Mouse (Mus musculus) bone marrow, adult 2 months (tissue): ENCODE data around the gene Smco3.

Source experiments
- CTCF ChIP-seq: fragments of 200-500 bp; IDR thresholded peaks from 2 replicates; pipeline ENCODE4 v1.5.1; 2011; ENCODE audit warnings: low read length, control low read depth; ENCODE audit not compliant: control insufficient read depth, insufficient read depth
- POLR2A ChIP-seq: fragments of 200-500 bp; IDR thresholded peaks from 2 replicates; pipeline ENCODE4 v1.6.1; 2011; ENCODE audit warnings: low read depth, mild to moderate bottlenecking, control low read depth, low read length, borderline replicate concordance; ENCODE audit not compliant: control insufficient read depth

- no peak for TF ChIP-seq CTCF
- no peak for TF ChIP-seq POLR2A
These were observed 8.1 kb downstream of the Smco3 start for GRCm38 (mm10) chr6:136827116-136827515.
